9 mouse cellular contexts compared by ENCODE assay signal in the genomic region with DNA sequence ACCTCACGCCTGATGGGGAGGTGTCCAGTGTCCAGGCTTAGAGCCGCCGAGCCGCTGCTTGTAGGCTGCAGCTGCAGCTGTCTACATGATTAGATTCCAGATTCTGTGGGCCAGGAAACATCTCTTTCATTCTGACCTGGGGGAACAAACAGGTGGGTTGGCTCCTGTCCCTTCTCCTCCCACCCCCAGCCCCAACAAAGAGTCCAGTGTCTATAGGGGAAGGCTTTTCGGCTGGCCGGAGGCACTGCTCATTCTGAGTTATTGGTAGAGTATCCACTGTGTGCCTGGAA. TPM values are rescaled to one million over a fixed set of nuclear protein-coding genes. Genes with fewer than 3 reads are reported as not detected.
DNase-seq lines count a peak whose midpoint lies in the region; ATAC-seq lines count a peak whose summit lies in the region.
"Had no signal": no experiment of that assay in that cellular context is flagged by ENCODE, and none has a peak within 500 bp of the region (broad histone marks: within the 10 kb centered on the region; RNA-seq: fewer than 3 reads in every experiment).

No protein-coding gene starts in this region.

- peak; percentile 43 for DNase-seq in embryo, embryonic 10 days (ENCODE audit: low spot score)
- no peak for DNase-seq in embryo, embryonic 9.5 days (ENCODE audit: extremely low spot score)
- no peak for DNase-seq in embryonic facial prominence, embryonic 10.5 days (ENCODE audit: low spot score)
- no peak for DNase-seq in hindbrain, embryonic 14.5 days (ENCODE audit: low spot score)
- no peak for DNase-seq in adrenal gland, postnatal 10 days
- DNase-seq in MN1 (ENCODE audit: low spot score), result no peak
- no peak for DNase-seq in layer of hippocampus, adult 11-12 months (ENCODE audit: low spot score)

- peak overlapping the region; percentile 32; the same call in 1 of the 2 replicates for H3K9ac ChIP-seq in hindbrain, embryonic 14.5 days
- H3K9ac ChIP-seq in midbrain, embryonic 13.5 days (replicated peaks), result peak overlapping the region; percentile 100

- peaks cover 98% of the 10 kb centered on the region for H3K4me1 ChIP-seq in embryonic facial prominence, embryonic 10.5 days
- peaks cover 68% of the 10 kb centered on the region for H3K4me1 ChIP-seq in hindbrain, embryonic 14.5 days (replicated peaks; ENCODE audit: control insufficient read depth, insufficient read depth, low read length)
- H3K4me1 ChIP-seq in midbrain, embryonic 13.5 days (replicated peaks), result peaks cover 98% of the 10 kb centered on the region

- WGBS in embryonic facial prominence, embryonic 10.5 days, result 35% methylated on average over 6 of the region's 6 CpGs
- WGBS in hindbrain, embryonic 14.5 days, result 28% methylated on average over 6 of the region's 6 CpGs
- WGBS in midbrain, embryonic 13.5 days, result 28% methylated on average over 6 of the region's 6 CpGs

- peaks cover 40% of the 10 kb centered on the region for H3K36me3 ChIP-seq in embryonic facial prominence, embryonic 10.5 days (replicated peaks)
- H3K36me3 ChIP-seq in hindbrain, embryonic 14.5 days (replicated peaks; ENCODE audit: control insufficient read depth, insufficient read depth), result no peaks in the 10 kb centered on the region
- peaks cover 6% of the 10 kb centered on the region; the same call in 1 of the 2 replicates for H3K36me3 ChIP-seq in midbrain, embryonic 13.5 days

- no peaks in the 10 kb centered on the region for H3K9me3 ChIP-seq in embryonic facial prominence, embryonic 10.5 days
- no peaks in the 10 kb centered on the region for H3K9me3 ChIP-seq in hindbrain, embryonic 14.5 days (ENCODE audit: control insufficient read depth, low read length)
- H3K9me3 ChIP-seq in midbrain, embryonic 13.5 days, result no peaks in the 10 kb centered on the region

- H3K27ac ChIP-seq in embryonic facial prominence, embryonic 10.5 days (replicated peaks), result peak overlapping the region; percentile 100
- H3K27ac ChIP-seq in hindbrain, embryonic 14.5 days, result peak overlapping the region; percentile 100
- H3K27ac ChIP-seq in midbrain, embryonic 13.5 days, result peak overlapping the region; percentile 100

- H3K4me2 ChIP-seq in hindbrain, embryonic 14.5 days (replicated peaks), result peak overlapping the region; percentile 100
- H3K4me2 ChIP-seq in midbrain, embryonic 13.5 days (replicated peaks), result peak overlapping the region; percentile 98

- H3K4me3 ChIP-seq in embryonic facial prominence, embryonic 10.5 days, result peak overlapping the region; percentile 85
- H3K4me3 ChIP-seq in hindbrain, embryonic 14.5 days (replicated peaks; ENCODE audit: low read length), result no peak overlapping the region
- peak overlapping the region; percentile 17; the same call in 1 of the 2 replicates for H3K4me3 ChIP-seq in midbrain, embryonic 13.5 days (replicated peaks)

- ATAC-seq in hindbrain, embryonic 14.5 days (ENCODE audit: low FRiP score), result no peak; the same call in 1 of the 2 replicates
- no peak for ATAC-seq in midbrain, embryonic 13.5 days
- ATAC-seq: Patski had no signal

- no peaks in the 10 kb centered on the region for H3K27me3 ChIP-seq in embryonic facial prominence, embryonic 10.5 days (replicated peaks; ENCODE audit: low read depth, poor library complexity, severe bottlenecking)
- no peaks in the 10 kb centered on the region for H3K27me3 ChIP-seq in hindbrain, embryonic 14.5 days (ENCODE audit: control insufficient read depth, insufficient read depth, low read length)
- H3K27me3 ChIP-seq in midbrain, embryonic 13.5 days, result no peaks in the 10 kb centered on the region
- H3K27me3 ChIP-seq: Patski had no signal

RNA-seq across cellular contexts. Expression of a gene that starts 10.7 kb away (rescaled TPM):
- polyA plus RNA-seq in embryonic facial prominence, embryonic 10.5 days (2016; fragmentation: Nextera tagmentation; extraction: Ambion mirVana), result 18.0 and 18.4 TPM in 2 replicates
- polyA plus RNA-seq in hindbrain, embryonic 14.5 days (2014; fragmentation: Nextera tagmentation; extraction: Ambion mirVana), result 15.9 and 16.3 TPM in 2 replicates
- polyA plus RNA-seq in midbrain, embryonic 13.5 days (2015; fragmentation: Nextera tagmentation; extraction: Ambion mirVana), result 17.4 and 19.5 TPM in 2 replicates
- 10 to 100 TPM; 13.8 to 20.5 TPM for total RNA-seq in adrenal gland, postnatal 10 days (2021)
